Mouse (Mus musculus): ENCODE results near the gene Lrba. TPM values are rescaled to one million over a fixed set of nuclear protein-coding genes. Genes with fewer than 3 reads are reported as not detected.

Lrba gene
- polyA plus RNA-seq, 1 experiment from 2014 or later: 8.8 TPM

- 70% methylated on average over 1 of the region's 1 CpGs for WGBS
- no peak overlapping the region for H3K4me2 ChIP-seq (replicated peaks)
- H3K36me3 ChIP-seq: no peaks in the 10 kb centered on the region
- no peaks in the 10 kb centered on the region for H3K27me3 ChIP-seq
- H3K27ac ChIP-seq (replicated peaks): no peak overlapping the region
- no peaks in the 10 kb centered on the region for H3K9me3 ChIP-seq
- H3K4me1 ChIP-seq: no peaks in the 10 kb centered on the region
- no peak for ATAC-seq (ENCODE audit: low FRiP score, low read depth)
- H3K4me3 ChIP-seq: no peak overlapping the region
- no peak overlapping the region for H3K9ac ChIP-seq (replicated peaks)
Measured at GRCm38 (mm10) chr3:86275651-86276050, 51.2 kb downstream of the Lrba start.

DNA sequence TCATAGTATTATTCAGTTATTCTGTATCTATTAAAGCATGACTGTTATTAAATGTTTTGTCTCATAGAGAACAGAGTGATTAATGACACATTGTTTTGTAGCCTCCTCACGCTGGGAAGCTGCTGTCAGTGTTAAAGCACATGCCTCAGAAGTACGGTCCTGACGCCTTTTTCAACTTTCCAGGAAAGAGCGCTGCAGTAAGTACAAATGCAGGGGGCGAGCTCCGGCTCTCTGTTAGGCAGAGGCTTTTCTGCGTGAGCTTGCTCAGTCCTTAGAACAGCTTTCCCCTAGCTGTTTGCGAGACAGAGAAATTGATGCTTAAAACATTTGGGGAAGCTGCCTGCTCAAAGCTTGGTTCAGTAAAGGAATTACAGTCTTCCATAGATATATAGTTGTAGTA is 66.8 kb downstream of the Lrba start:
- no peak overlapping the region for H3K27ac ChIP-seq (replicated peaks)
- H3K9me3 ChIP-seq: no peaks in the 10 kb centered on the region
- no peaks in the 10 kb centered on the region for H3K4me1 ChIP-seq
- no peak overlapping the region for H3K4me2 ChIP-seq (replicated peaks)
- H3K4me3 ChIP-seq: no peak overlapping the region
- 62% methylated on average over 8 of the region's 8 CpGs for WGBS
- ATAC-seq (ENCODE audit: low FRiP score, low read depth): no peak
- no peak overlapping the region for H3K9ac ChIP-seq (replicated peaks)
- H3K36me3 ChIP-seq: no peaks in the 10 kb centered on the region
- no peaks in the 10 kb centered on the region for H3K27me3 ChIP-seq

DNA sequence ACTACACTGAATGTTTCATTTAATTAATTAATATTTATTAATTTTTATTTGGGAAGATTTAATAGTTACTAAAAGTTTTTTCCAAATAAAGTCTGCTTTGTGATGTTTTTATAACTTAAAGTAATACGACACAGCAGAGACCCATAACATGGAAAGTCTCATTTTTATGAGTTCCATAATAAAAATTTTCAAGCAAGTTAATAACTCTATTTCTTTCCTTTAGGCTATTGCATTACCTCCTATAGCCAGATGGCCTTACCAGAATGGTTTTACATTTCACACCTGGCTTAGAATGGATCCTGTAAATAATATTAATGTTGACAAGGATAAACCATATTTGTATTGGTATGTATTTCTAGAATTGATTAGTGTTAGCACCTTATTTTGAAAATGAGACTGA is 70.4 kb downstream of the Lrba start:
- H3K27me3 ChIP-seq: no peaks in the 10 kb centered on the region

GRCm38 (mm10) chr3:86296214-86296613 is 71.7 kb downstream of the Lrba start:
- H3K9me3 ChIP-seq: no peaks in the 10 kb centered on the region
- H3K36me3 ChIP-seq: no peaks in the 10 kb centered on the region
- ATAC-seq (ENCODE audit: low FRiP score, low read depth): no peak
- no peak overlapping the region for H3K27ac ChIP-seq (replicated peaks)
- 68% methylated on average over 8 of the region's 8 CpGs for WGBS
- no peak overlapping the region for H3K9ac ChIP-seq (replicated peaks)
- H3K27me3 ChIP-seq: no peaks in the 10 kb centered on the region
- H3K4me1 ChIP-seq: no peaks in the 10 kb centered on the region
- H3K4me3 ChIP-seq: no peak overlapping the region
- no peak overlapping the region for H3K4me2 ChIP-seq (replicated peaks)

More for the DNA sequence above, 70.4 kb downstream of the Lrba start:
- H3K36me3 ChIP-seq: no peaks in the 10 kb centered on the region
- ATAC-seq (ENCODE audit: low FRiP score, low read depth): no peak
- H3K4me3 ChIP-seq: no peak overlapping the region
- no peaks in the 10 kb centered on the region for H3K9me3 ChIP-seq
- no peak overlapping the region for H3K9ac ChIP-seq (replicated peaks)
- WGBS: 90% methylated on average over 1 of the region's 1 CpGs
- no peak overlapping the region for H3K4me2 ChIP-seq (replicated peaks)
- no peak overlapping the region for H3K27ac ChIP-seq (replicated peaks)
- H3K4me1 ChIP-seq: no peaks in the 10 kb centered on the region

- 0 out of 2 replicates have a peak, but pooled peaks cover 3% of the 10 kb centered on the region for H3K4me1 ChIP-seq
- no peak overlapping the region for H3K9ac ChIP-seq (replicated peaks)
- no peak overlapping the region for H3K4me3 ChIP-seq
- ATAC-seq (ENCODE audit: low FRiP score, low read depth): no peak
- H3K4me2 ChIP-seq (replicated peaks): no peak overlapping the region
- 77% methylated on average over 2 of the region's 2 CpGs for WGBS
- no peak overlapping the region for H3K27ac ChIP-seq (replicated peaks)
- H3K9me3 ChIP-seq: no peaks in the 10 kb centered on the region
- peaks cover 5% of the 10 kb centered on the region; the same call in 1 of the 2 replicates for H3K36me3 ChIP-seq
- no peaks in the 10 kb centered on the region for H3K27me3 ChIP-seq
Measured at GRCm38 (mm10) chr3:86308833-86309232, 84.4 kb downstream of the Lrba start.

GRCm38 (mm10) chr3:86310216-86310615 is 85.7 kb downstream of the Lrba start:
- Histone ChIP-seq H3K9me3 (no peaks in the 10 kb centered on the region), H3K4me2 (replicated peaks) (no peak overlapping the region), H3K36me3 (no peaks in the 10 kb centered on the region), H3K4me3 (no peak overlapping the region), H3K9ac (replicated peaks) (no peak overlapping the region), H3K27me3 (no peaks in the 10 kb centered on the region), H3K4me1 (0 out of 2 replicates have a peak, but pooled peaks cover 3% of the 10 kb centered on the region), H3K27ac (replicated peaks) (no peak overlapping the region)
- 76% methylated on average over 5 of the region's 5 CpGs for WGBS
- no peak for ATAC-seq (ENCODE audit: low FRiP score, low read depth)

DNA sequence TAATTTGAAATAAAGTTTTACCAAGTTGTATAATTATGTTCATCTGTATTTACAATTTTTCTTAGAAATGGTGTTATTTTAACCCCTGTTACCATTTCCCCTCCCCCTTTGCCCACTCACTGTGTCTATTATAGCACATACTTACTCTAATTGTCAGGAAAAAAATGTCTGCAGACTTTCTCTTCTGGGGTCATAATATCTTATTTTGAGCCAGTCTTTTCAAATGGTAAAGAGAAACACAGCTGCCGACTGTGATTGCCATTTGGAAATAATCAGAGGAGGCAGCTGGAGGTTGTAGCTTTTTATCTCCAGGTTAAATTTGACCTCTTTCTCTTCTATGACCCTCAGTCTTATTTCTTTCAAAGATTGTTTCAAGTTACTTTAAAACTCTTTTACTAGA is 86.9 kb downstream of the Lrba start:
- Histone ChIP-seq H3K4me1 (0 out of 2 replicates have a peak, but pooled peaks cover 3% of the 10 kb centered on the region), H3K27me3 (no peaks in the 10 kb centered on the region), H3K36me3 (no peaks in the 10 kb centered on the region), H3K27ac (replicated peaks) (no peak overlapping the region), H3K4me2 (replicated peaks) (no peak overlapping the region), H3K9me3 (no peaks in the 10 kb centered on the region), H3K4me3 (no peak overlapping the region), H3K9ac (replicated peaks) (no peak overlapping the region)
- ATAC-seq (ENCODE audit: low FRiP score, low read depth): no peak
- 10% methylated on average over 1 of the region's 1 CpGs for WGBS

GRCm38 (mm10) chr3:86317636-86318035 is 93.2 kb downstream of the Lrba start:
- Histone ChIP-seq H3K4me3 (no peak overlapping the region), H3K9me3 (no peaks in the 10 kb centered on the region), H3K36me3 (no peaks in the 10 kb centered on the region), H3K4me2 (replicated peaks) (no peak overlapping the region), H3K27me3 (no peaks in the 10 kb centered on the region), H3K4me1 (no peaks in the 10 kb centered on the region), H3K9ac (replicated peaks) (no peak overlapping the region), H3K27ac (replicated peaks) (no peak overlapping the region)
- 93% methylated on average over 5 of the region's 5 CpGs for WGBS
- ATAC-seq (ENCODE audit: low FRiP score, low read depth): no peak

DNA sequence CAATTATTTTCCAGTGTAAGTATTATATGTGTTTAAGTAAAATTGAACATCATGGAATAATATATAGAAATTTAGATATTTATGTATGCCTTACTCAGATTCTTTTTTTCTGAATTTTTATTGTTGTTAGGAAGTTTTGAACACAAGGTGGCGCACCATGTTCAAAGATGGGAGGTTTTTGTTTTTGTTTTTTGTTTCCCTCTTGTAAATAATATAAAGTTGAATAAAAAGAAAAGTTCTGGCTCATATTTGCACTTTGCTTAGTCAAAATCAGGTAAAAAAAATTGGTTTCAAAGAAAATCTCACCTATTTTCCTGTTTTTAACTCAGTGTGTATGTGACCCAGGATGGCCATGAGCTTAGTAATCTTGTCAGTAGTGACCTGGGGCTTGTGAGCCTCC is 104.1 kb downstream of the Lrba start:
- Histone ChIP-seq H3K9ac (replicated peaks) (no peak overlapping the region), H3K4me3 (no peak overlapping the region), H3K36me3 (no peaks in the 10 kb centered on the region), H3K9me3 (no peaks in the 10 kb centered on the region), H3K27me3 (no peaks in the 10 kb centered on the region), H3K27ac (replicated peaks) (no peak overlapping the region), H3K4me1 (no peaks in the 10 kb centered on the region), H3K4me2 (replicated peaks) (no peak overlapping the region)
- 42% methylated on average over 1 of the region's 1 CpGs for WGBS
- no peak for ATAC-seq (ENCODE audit: low FRiP score, low read depth)

DNA sequence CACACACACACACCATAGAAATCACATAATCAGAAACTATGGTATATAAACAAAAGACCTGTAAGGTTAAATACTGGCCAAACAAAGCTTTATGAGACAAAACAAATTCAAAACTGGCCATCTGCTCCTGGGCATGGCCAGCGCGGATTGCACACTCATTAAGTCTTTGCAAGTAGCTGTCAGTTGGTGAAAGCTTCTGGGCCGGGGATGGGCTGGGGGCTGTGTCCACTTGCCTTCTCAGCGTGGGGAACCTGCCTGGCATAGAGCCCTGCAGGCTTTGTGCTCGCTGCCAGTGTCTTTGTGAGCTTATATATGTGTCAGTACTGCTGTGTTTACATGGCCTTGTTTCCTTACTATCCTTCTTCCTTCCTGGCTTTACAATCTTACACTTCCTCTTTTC is 118.8 kb downstream of the Lrba start:
- Histone ChIP-seq H3K4me2 (replicated peaks) (no peak overlapping the region), H3K9me3 (no peaks in the 10 kb centered on the region), H3K27me3 (no peaks in the 10 kb centered on the region), H3K27ac (replicated peaks) (peak overlapping the region; percentile 66), H3K4me1 (peaks cover 10% of the 10 kb centered on the region), H3K4me3 (no peak overlapping the region), H3K9ac (replicated peaks) (no peak overlapping the region), H3K36me3 (no peaks in the 10 kb centered on the region)
- 27% methylated on average over 5 of the region's 5 CpGs for WGBS
- ATAC-seq (ENCODE audit: low FRiP score, low read depth): peak; percentile 54; the same call in 1 of the 2 replicates

GRCm38 (mm10) chr3:86362486-86362885 is 138.0 kb downstream of the Lrba start:
- no peaks in the 10 kb centered on the region for H3K9me3 ChIP-seq
- no peaks in the 10 kb centered on the region for H3K4me1 ChIP-seq
- no peaks in the 10 kb centered on the region for H3K36me3 ChIP-seq
- no peak overlapping the region for H3K4me3 ChIP-seq
- ATAC-seq (ENCODE audit: low FRiP score, low read depth): no peak
- H3K27me3 ChIP-seq: no peaks in the 10 kb centered on the region
- no peak overlapping the region for H3K9ac ChIP-seq (replicated peaks)
- H3K27ac ChIP-seq (replicated peaks): no peak overlapping the region
- H3K4me2 ChIP-seq (replicated peaks): no peak overlapping the region
- 50% methylated on average over 5 of the region's 5 CpGs for WGBS

- H3K27me3 ChIP-seq: no peaks in the 10 kb centered on the region
- H3K4me3 ChIP-seq: no peak overlapping the region
- H3K9ac ChIP-seq (replicated peaks): no peak overlapping the region
- no peaks in the 10 kb centered on the region for H3K9me3 ChIP-seq
- H3K4me1 ChIP-seq: no peaks in the 10 kb centered on the region; the same call in 1 of the 2 replicates
- H3K27ac ChIP-seq (replicated peaks): no peak overlapping the region
- 66% methylated on average over 2 of the region's 2 CpGs for WGBS
- H3K36me3 ChIP-seq: no peaks in the 10 kb centered on the region
- no peak overlapping the region for H3K4me2 ChIP-seq (replicated peaks)
- ATAC-seq (ENCODE audit: low FRiP score, low read depth): no peak
Measured at GRCm38 (mm10) chr3:86371466-86371865, 147.0 kb downstream of the Lrba start.

GRCm38 (mm10) chr3:86375276-86375675 is 150.8 kb downstream of the Lrba start:
- 82% methylated on average over 2 of the region's 2 CpGs for WGBS
- H3K4me2 ChIP-seq (replicated peaks): no peak overlapping the region
- H3K9ac ChIP-seq (replicated peaks): no peak overlapping the region
- no peak overlapping the region for H3K4me3 ChIP-seq
- H3K27ac ChIP-seq (replicated peaks): no peak overlapping the region
- no peak for ATAC-seq (ENCODE audit: low FRiP score, low read depth)
- H3K9me3 ChIP-seq: no peaks in the 10 kb centered on the region
- no peaks in the 10 kb centered on the region; the same call in 1 of the 2 replicates for H3K4me1 ChIP-seq
- no peaks in the 10 kb centered on the region for H3K36me3 ChIP-seq
- H3K27me3 ChIP-seq: no peaks in the 10 kb centered on the region

Measured in midbrain, embryonic 12.5 days (tissue).